ENCODE assay signal across 18 mouse cellular contexts in genomic region chr14:8241816-8242215, GRCm38 (mm10). TPM values are rescaled to one million over a fixed set of nuclear protein-coding genes. Genes with fewer than 3 reads are reported as not detected.
"Had no signal": no experiment of that assay in that cellular context is flagged by ENCODE, and none has a peak within 500 bp of the region (broad histone marks: within the 10 kb centered on the region; RNA-seq: fewer than 3 reads in every experiment).

No protein-coding gene starts in this region.

- H3K4me3 ChIP-seq: intestine, embryonic 15.5 days; kidney, embryonic 15.5 days; left cerebral cortex, adult 2 months; lung, embryonic 15.5 days; megakaryocyte, embryonic 14.5 days; midbrain, embryonic 15.5 days; neural tube, embryonic 12.5 days; neural tube, embryonic 15.5 days; stomach, embryonic 15.5 days had no signal

- H3K27me3 ChIP-seq: intestine, embryonic 15.5 days; kidney, embryonic 15.5 days; lung, embryonic 15.5 days; midbrain, embryonic 15.5 days; neural tube, embryonic 12.5 days; neural tube, embryonic 15.5 days; stomach, embryonic 15.5 days had no signal

- H3K4me1 ChIP-seq: kidney, embryonic 15.5 days; lung, embryonic 15.5 days; megakaryocyte, embryonic 14.5 days; neural tube, embryonic 12.5 days; neural tube, embryonic 15.5 days; stomach, embryonic 15.5 days had no signal

- H3K27ac ChIP-seq: intestine, embryonic 15.5 days; kidney, embryonic 15.5 days; left cerebral cortex, adult 2 months; liver, embryonic 14.5 days; lung, embryonic 15.5 days; midbrain, embryonic 15.5 days; neural tube, embryonic 12.5 days; neural tube, embryonic 15.5 days; stomach, embryonic 15.5 days had no signal

- H3K36me3 ChIP-seq: intestine, embryonic 15.5 days; kidney, embryonic 15.5 days; lung, embryonic 15.5 days; midbrain, embryonic 15.5 days; neural tube, embryonic 12.5 days; neural tube, embryonic 15.5 days; stomach, embryonic 15.5 days had no signal

- H3K9ac ChIP-seq: intestine, embryonic 15.5 days; kidney, embryonic 15.5 days; liver, embryonic 14.5 days; lung, embryonic 15.5 days; midbrain, embryonic 15.5 days; neural tube, embryonic 12.5 days; neural tube, embryonic 15.5 days; stomach, embryonic 15.5 days had no signal

- H3K9me3 ChIP-seq: intestine, embryonic 15.5 days; kidney, embryonic 15.5 days; lung, embryonic 15.5 days; megakaryocyte, embryonic 14.5 days; midbrain, embryonic 15.5 days; neural tube, embryonic 12.5 days; neural tube, embryonic 15.5 days; stomach, embryonic 15.5 days had no signal

- H3K4me2 ChIP-seq: intestine, embryonic 15.5 days; kidney, embryonic 15.5 days; lung, embryonic 15.5 days; midbrain, embryonic 11.5 days; midbrain, embryonic 15.5 days; neural tube, embryonic 12.5 days; neural tube, embryonic 15.5 days; stomach, embryonic 15.5 days had no signal

- DNase-seq: right cerebral cortex, postnatal 25 days; spleen, adult 18-20 months; thymus, postnatal 25 days had no signal

RNA-seq across cellular contexts. Expression of gene Acox2, which starts 17.3 kb away (rescaled TPM):
- total RNA-seq: layer of hippocampus, adult 8-10 months; layer of hippocampus, postnatal 36 days; left cerebral cortex, postnatal 36 days had no signal
- polyA plus RNA-seq: limb, embryonic 11.5 days; midbrain, embryonic 11.5 days; midbrain, embryonic 15.5 days; neural tube, embryonic 12.5 days; neural tube, embryonic 15.5 days had no signal
